Mouse (Mus musculus): Measurements from ENCODE around the gene Trim27. TPM values are rescaled to one million over a fixed set of nuclear protein-coding genes. Genes with fewer than 3 reads are reported as not detected.
A peak's percentile ranks its signal among the peaks of the same experiment; 100 is the strongest.

Gene Trim27
- polyA plus RNA-seq, 1 experiment from 2014 or later = 84.3 TPM

DNA sequence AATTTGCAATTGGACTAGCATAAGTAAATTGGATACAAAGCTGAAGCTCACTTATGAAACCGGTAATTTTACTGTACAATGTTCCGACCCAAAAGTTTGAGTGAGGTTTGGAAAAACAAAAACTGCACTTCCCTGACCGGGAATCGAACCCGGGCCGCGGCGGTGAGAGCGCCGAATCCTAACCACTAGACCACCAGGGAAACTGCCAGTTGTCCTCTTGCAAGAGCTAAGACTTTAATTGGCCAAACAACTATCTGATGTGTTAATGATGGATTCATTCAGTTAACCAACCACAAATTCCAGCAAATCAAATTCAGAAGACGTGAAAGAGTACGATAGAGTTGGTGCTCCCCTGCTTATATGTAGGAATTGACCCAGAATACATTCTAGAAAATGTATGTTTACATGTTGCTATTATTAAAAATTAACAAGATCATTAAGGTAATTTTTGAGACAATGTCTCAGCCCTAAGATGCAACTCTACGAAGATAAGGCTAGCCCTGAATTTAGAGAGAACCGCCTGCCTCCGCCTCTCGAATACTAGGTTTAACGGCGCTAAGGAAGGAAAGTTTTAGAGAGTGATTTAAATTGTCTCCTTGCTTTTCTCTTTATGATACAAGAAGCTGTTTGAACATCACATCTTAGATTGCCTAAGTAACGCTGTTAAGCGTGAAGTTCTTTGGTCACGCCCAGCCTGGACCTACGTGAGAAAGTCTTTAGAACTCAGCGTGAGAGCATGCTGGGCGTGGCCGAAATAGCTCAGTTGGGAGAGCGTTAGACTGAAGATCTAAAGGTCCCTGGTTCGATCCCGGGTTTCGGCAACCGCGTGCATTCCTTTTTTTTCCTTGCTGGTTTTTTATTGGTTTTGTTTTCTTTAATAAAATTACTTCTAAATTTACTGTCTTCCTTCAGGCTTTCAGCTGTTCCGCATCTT lies 18.3 kb upstream of the Trim27 start:
- H3K4me2 ChIP-seq (ENCODE audit: low read depth, low read length) = peak overlapping the region; percentile 98
- peak; percentile 89 for ATAC-seq (ENCODE audit: insufficient read depth, low FRiP score)
- H3K36me3 ChIP-seq (ENCODE audit: control insufficient read depth, insufficient read depth, low read length) = no peaks in the 10 kb centered on the region
- H3K27me3 ChIP-seq (ENCODE audit: control insufficient read depth, insufficient read depth, low read length) = no peaks in the 10 kb centered on the region
- peak overlapping the region; percentile 42; the same call in 1 of the 2 replicates for H3K27ac ChIP-seq (ENCODE audit: low read length)
- no peaks in the 10 kb centered on the region for H3K9me3 ChIP-seq (replicated peaks; ENCODE audit: control insufficient read depth, low read length)
- H3K4me3 ChIP-seq (replicated peaks; ENCODE audit: low read length) = peak overlapping the region; percentile 83
- under 1% methylated on average over 32 of the region's 32 CpGs for WGBS
- H3K4me1 ChIP-seq (ENCODE audit: control insufficient read depth, insufficient read depth, low read length) = peaks cover 8% of the 10 kb centered on the region; the same call in 1 of the 2 replicates
- H3K9ac ChIP-seq (ENCODE audit: low read length) = no peak overlapping the region

DNA sequence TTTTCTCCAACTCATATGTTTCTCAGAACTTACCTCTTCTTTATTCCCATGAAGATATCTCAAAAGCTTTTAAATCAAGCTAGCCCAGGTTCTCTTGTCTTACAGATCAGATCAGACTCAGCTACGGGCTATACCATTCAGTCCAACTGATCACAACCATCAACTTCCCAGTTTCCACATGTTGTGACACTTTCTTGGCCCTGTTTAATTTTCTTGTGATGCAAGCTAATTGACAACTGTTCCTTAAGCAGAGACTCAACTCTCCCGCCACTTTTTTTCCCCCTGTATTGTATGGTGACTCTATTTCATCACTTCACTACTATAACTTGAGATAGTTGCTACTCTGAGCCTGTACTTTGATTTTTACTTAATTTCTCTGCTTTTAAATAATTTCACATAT lies 17.7 kb upstream of the Trim27 start:
- Histone ChIP-seq H3K4me2 (ENCODE audit: low read depth, low read length) (peak overlapping the region; percentile 49), H3K36me3 (ENCODE audit: control insufficient read depth, insufficient read depth, low read length) (no peaks in the 10 kb centered on the region), H3K27ac (ENCODE audit: low read length) (no peak overlapping the region), H3K4me3 (replicated peaks; ENCODE audit: low read length) (peak overlapping the region; percentile 83), H3K4me1 (ENCODE audit: control insufficient read depth, insufficient read depth, low read length) (peaks cover 8% of the 10 kb centered on the region; the same call in 1 of the 2 replicates), H3K27me3 (ENCODE audit: control insufficient read depth, insufficient read depth, low read length) (no peaks in the 10 kb centered on the region), H3K9ac (ENCODE audit: low read length) (no peak overlapping the region), H3K9me3 (replicated peaks; ENCODE audit: control insufficient read depth, low read length) (no peaks in the 10 kb centered on the region)
- WGBS = 41% methylated on average over 2 of the region's 2 CpGs
- no peak for ATAC-seq (ENCODE audit: insufficient read depth, low FRiP score)

DNA sequence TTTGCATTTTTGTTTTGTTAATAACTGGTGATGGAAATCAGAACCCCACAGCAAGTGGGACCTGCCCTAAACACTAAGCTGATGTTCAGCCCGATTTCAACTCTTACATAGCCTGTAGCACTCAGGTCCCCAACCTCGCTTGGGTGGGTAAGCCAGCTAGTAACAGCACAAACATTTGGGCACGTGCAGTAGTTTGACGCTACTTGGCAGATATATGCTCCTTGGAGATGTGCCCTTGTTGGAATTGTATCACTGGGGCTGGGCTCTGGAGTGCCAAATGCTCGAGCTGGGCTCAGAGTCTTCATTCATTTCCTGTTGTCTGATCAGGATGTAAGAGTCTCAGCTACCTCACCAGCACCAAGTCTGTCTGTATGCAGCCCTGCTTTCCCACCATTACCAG lies 16.7 kb upstream of the Trim27 start:
- Histone ChIP-seq H3K4me1 (ENCODE audit: control insufficient read depth, insufficient read depth, low read length) (peaks cover 8% of the 10 kb centered on the region; the same call in 1 of the 2 replicates), H3K36me3 (ENCODE audit: control insufficient read depth, insufficient read depth, low read length) (no peaks in the 10 kb centered on the region), H3K9me3 (replicated peaks; ENCODE audit: control insufficient read depth, low read length) (no peaks in the 10 kb centered on the region), H3K4me2 (ENCODE audit: low read depth, low read length) (no peak overlapping the region), H3K9ac (ENCODE audit: low read length) (no peak overlapping the region), H3K4me3 (replicated peaks; ENCODE audit: low read length) (no peak overlapping the region), H3K27ac (ENCODE audit: low read length) (no peak overlapping the region), H3K27me3 (ENCODE audit: control insufficient read depth, insufficient read depth, low read length) (no peaks in the 10 kb centered on the region)
- no peak for ATAC-seq (ENCODE audit: insufficient read depth, low FRiP score)
- 61% methylated on average over 5 of the region's 5 CpGs for WGBS

DNA sequence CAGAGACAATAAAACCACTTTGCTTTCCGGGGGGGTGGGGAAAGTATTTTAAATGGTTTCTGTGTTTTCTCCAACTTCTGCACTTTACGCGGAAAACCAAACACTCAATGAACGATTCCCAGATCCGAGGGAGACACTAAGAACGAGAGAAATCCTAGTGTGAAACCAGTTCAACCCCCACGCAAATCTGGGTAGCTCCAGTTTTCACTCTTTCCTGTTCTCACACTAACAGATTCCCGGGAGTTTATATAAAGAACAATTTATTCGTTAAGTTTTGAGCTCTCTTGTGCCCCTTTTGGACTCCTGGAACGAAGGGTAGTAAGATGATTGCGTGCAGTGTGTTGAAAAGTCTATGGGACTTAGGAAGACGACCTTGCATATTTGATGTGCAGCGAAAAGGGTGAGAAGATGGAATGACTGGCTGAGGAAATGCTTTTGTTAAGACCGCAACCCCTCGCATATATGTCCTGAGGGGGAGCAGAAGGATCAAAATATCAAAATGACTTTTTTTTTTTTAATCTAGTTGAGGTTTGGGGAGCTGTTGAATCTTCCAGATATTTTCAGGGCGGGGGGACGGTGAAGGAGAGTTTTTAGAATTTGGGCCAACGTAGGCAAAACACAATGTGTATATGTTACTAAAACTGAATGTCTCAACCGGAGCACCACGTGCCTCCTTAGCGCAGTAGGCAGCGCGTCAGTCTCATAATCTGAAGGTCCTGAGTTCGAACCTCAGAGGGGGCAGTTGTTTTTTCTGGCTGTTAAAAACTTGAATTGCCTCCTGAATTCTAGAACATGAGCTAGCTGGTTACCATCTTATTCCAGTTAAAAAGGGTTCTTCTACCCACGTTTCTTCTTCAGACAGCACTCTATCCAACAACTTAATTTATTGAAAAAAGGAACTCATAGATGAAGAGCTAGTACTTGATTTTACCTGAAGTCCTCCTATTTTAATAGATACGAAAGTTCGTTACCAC lies 12.0 kb upstream of the Trim27 start:
- Histone ChIP-seq H3K27ac (ENCODE audit: low read length) (peak overlapping the region; percentile 31), H3K4me2 (ENCODE audit: low read depth, low read length) (peak overlapping the region; percentile 88), H3K36me3 (ENCODE audit: control insufficient read depth, insufficient read depth, low read length) (no peaks in the 10 kb centered on the region), H3K4me3 (replicated peaks; ENCODE audit: low read length) (peak overlapping the region; percentile 59), H3K27me3 (ENCODE audit: control insufficient read depth, insufficient read depth, low read length) (no peaks in the 10 kb centered on the region), H3K9me3 (replicated peaks; ENCODE audit: control insufficient read depth, low read length) (no peaks in the 10 kb centered on the region), H3K4me1 (ENCODE audit: control insufficient read depth, insufficient read depth, low read length) (peaks cover 4% of the 10 kb centered on the region), H3K9ac (ENCODE audit: low read length) (peak overlapping the region; percentile 58)
- under 1% methylated on average over 27 of the region's 27 CpGs for WGBS
- ATAC-seq (ENCODE audit: insufficient read depth, low FRiP score) = peak; percentile 65

DNA sequence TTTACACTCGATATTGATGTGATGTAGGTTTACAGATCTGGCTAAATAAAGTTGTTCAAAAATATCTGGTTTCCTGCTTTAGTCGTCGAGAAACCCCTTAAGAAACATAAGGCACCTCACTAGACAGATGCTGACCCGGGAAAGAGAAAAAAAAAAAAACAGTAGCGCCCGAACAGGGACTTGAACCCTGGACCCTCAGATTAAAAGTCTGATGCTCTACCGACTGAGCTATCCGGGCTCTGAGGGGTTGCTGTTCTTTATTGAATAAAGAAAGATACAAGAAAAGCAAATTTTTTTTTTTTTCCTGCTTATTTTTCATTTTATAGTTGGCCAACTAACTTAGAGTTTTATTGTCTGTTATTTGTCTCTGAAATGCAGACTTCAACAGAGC lies 11.3 kb upstream of the Trim27 start:
- Histone ChIP-seq H3K4me2 (ENCODE audit: low read depth, low read length) (peak overlapping the region; percentile 88), H3K27ac (ENCODE audit: low read length) (no peak overlapping the region), H3K9ac (ENCODE audit: low read length) (no peak overlapping the region; the same call in 1 of the 2 replicates), H3K4me1 (ENCODE audit: control insufficient read depth, insufficient read depth, low read length) (peaks cover 7% of the 10 kb centered on the region), H3K9me3 (replicated peaks; ENCODE audit: control insufficient read depth, low read length) (no peaks in the 10 kb centered on the region), H3K36me3 (ENCODE audit: control insufficient read depth, insufficient read depth, low read length) (no peaks in the 10 kb centered on the region), H3K4me3 (replicated peaks; ENCODE audit: low read length) (peak overlapping the region; percentile 59), H3K27me3 (ENCODE audit: control insufficient read depth, insufficient read depth, low read length) (no peaks in the 10 kb centered on the region)
- ATAC-seq (ENCODE audit: insufficient read depth, low FRiP score) = 0 out of 2 replicates have a peak, but pooled peaks have one; percentile 35
- under 1% methylated on average over 8 of the region's 8 CpGs for WGBS

DNA sequence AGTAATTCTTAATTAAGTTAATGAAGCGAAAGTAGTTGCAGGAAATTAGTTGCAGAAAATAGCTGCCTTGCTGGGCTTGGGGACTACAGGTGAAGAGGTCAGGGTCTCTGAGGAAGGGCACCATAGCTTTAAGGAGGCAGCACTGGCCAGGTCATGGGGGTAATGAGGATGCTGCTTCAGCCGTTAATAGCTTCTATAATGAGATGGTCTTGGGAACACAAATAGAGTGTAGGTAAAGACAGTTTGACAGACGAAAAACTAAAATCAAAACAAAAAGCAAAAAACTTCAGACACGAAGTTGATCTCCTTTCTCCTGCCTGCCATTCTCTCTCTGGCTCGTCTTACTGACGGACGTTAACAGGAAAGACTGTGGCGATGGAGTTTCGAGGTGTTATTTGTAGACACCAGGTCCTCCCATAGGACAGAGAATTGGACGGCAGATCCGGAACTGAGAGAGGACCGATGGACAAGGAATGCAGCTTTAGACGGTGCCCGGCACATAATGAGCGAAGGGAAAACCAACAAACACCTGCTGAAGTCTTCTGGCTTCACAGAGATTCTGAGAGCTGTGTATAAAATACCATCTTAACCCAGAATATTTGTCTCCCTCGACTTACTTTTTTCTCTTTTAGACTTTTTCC lies 10.8 kb upstream of the Trim27 start:
- no peak for ATAC-seq (ENCODE audit: insufficient read depth, low FRiP score)
- Histone ChIP-seq H3K27me3 (ENCODE audit: control insufficient read depth, insufficient read depth, low read length) (no peaks in the 10 kb centered on the region), H3K4me1 (ENCODE audit: control insufficient read depth, insufficient read depth, low read length) (peaks cover 7% of the 10 kb centered on the region), H3K9me3 (replicated peaks; ENCODE audit: control insufficient read depth, low read length) (no peaks in the 10 kb centered on the region), H3K9ac (ENCODE audit: low read length) (peak overlapping the region; percentile 64), H3K36me3 (ENCODE audit: control insufficient read depth, insufficient read depth, low read length) (no peaks in the 10 kb centered on the region), H3K27ac (ENCODE audit: low read length) (peak overlapping the region; percentile 36), H3K4me3 (replicated peaks; ENCODE audit: low read length) (peak overlapping the region; percentile 59), H3K4me2 (ENCODE audit: low read depth, low read length) (peak overlapping the region; percentile 88)
- under 1% methylated on average over 16 of the region's 16 CpGs for WGBS

DNA sequence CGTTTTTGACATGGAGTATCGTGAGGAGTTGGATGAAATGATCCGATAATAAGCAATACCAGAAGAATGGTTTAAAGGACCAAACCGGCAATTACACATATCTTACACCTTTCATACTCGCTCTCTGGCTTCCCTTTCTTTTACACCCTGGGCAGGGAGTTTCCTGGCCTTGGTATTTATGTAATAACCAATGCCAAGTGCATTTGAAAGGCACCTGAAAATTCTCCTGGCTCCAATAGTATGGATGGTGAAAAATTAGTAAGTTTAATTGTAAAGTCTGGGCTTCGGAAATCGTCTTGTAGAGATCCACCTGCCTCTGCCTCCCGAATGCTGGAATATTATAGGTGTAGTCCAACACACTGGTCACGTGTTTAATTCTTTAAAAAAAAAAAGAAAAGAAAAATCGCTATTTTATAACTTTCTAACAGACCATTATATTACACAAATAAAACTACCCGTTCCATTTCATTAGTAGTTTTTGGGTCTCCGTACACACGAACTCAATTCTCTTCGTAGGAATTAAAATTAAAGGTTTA lies 10.1 kb upstream of the Trim27 start:
- H3K4me1 ChIP-seq (ENCODE audit: control insufficient read depth, insufficient read depth, low read length) = peaks cover 7% of the 10 kb centered on the region
- peak overlapping the region; percentile 64 for H3K9ac ChIP-seq (ENCODE audit: low read length)
- 2% methylated on average over 14 of the region's 14 CpGs for WGBS
- no peaks in the 10 kb centered on the region for H3K27me3 ChIP-seq (ENCODE audit: control insufficient read depth, insufficient read depth, low read length)
- no peak for ATAC-seq (ENCODE audit: insufficient read depth, low FRiP score)
- no peaks in the 10 kb centered on the region for H3K9me3 ChIP-seq (replicated peaks; ENCODE audit: control insufficient read depth, low read length)
- H3K36me3 ChIP-seq (ENCODE audit: control insufficient read depth, insufficient read depth, low read length) = no peaks in the 10 kb centered on the region
- peak overlapping the region; percentile 59 for H3K4me3 ChIP-seq (replicated peaks; ENCODE audit: low read length)
- H3K27ac ChIP-seq (ENCODE audit: low read length) = no peak overlapping the region; the same call in 1 of the 2 replicates
- H3K4me2 ChIP-seq (ENCODE audit: low read depth, low read length) = peak overlapping the region; percentile 88

DNA sequence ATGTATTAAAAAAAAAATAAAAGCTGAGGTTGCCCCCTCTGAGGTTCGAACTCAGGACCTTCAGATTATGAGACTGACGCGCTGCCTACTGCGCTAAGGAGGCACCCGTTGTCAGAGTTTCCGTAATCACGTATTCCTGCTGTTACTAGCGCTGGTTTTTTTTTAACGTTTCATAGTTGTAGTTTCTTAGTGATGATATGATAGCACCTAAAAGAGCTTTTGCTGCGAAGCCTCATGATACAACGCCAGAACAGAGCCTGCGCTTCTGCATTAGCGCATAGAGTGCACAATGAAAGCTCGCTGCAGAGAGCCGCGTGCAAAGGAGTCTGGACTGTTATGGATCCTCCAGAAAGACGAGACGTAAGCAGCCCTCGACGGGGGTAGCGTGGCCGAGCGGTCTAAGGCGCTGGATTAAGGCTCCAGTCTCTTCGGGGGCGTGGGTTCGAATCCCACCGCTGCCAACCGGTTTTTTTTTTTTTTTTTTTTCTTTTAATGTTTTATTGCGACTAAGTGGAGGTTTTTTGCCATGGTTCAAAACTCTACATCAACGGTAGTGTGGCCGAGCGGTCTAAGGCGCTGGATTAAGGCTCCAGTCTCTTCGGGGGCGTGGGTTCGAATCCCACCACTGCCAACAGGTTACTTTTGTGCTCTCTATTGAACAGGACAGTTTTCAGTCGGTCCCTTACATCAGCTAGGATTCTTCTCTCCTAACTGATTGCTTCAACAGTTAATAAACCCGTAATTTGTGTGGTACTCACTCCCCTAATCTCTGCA lies 9.4 kb upstream of the Trim27 start:
- Histone ChIP-seq H3K4me3 (replicated peaks; ENCODE audit: low read length) (peak overlapping the region; percentile 59), H3K27me3 (ENCODE audit: control insufficient read depth, insufficient read depth, low read length) (no peaks in the 10 kb centered on the region), H3K9me3 (replicated peaks; ENCODE audit: control insufficient read depth, low read length) (no peaks in the 10 kb centered on the region), H3K36me3 (ENCODE audit: control insufficient read depth, insufficient read depth, low read length) (no peaks in the 10 kb centered on the region), H3K27ac (ENCODE audit: low read length) (peak overlapping the region; percentile 65; the same call in 1 of the 2 replicates), H3K4me2 (ENCODE audit: low read depth, low read length) (peak overlapping the region; percentile 88), H3K9ac (ENCODE audit: low read length) (peak overlapping the region; percentile 57; the same call in 1 of the 2 replicates), H3K4me1 (ENCODE audit: control insufficient read depth, insufficient read depth, low read length) (peaks cover 7% of the 10 kb centered on the region)
- WGBS = under 1% methylated on average over 39 of the region's 39 CpGs
- peak; percentile 78 for ATAC-seq (ENCODE audit: insufficient read depth, low FRiP score)

Data from stomach, embryonic 16.5 days (tissue).